Mouse (Mus musculus) layer of hippocampus, adult 9-10 months (tissue): ENCODE measurements around the gene Agap1.
A peak's percentile ranks its signal among the peaks of the same experiment; 100 is the strongest.
"Not testable (repeated sequence)": the region's sequence is repeated elsewhere in the genome, so short reads cannot be mapped to it uniquely, and the experiment has no call there.

Experiments used
- DNase-seq: peaks from one replicate; pipeline ENCODE4 v3.0.0; 2022; ENCODE audit warnings: low spot score

The Agap1 gene

DNA sequence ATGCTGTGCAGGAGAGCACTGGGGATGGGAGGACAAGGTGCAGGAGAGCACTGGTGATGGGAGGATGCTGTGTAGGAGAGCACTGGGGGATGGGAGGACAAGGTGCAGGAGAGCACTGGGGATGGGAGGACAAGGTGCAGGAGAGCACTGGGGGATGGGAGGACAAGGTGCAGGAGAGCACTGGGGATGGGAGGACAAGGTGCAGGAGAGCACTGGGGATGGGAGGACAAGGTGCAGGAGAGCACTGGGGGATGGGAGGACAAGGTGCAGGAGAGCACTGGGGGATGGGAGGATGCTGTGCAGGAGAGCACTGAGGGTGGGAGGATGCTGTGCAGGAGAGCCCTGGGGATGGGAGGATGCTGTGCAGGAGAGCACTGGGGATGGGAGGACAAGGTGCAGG is 47.3 kb downstream of the Agap1 start:
- not testable (repeated sequence) for DNase-seq

DNA sequence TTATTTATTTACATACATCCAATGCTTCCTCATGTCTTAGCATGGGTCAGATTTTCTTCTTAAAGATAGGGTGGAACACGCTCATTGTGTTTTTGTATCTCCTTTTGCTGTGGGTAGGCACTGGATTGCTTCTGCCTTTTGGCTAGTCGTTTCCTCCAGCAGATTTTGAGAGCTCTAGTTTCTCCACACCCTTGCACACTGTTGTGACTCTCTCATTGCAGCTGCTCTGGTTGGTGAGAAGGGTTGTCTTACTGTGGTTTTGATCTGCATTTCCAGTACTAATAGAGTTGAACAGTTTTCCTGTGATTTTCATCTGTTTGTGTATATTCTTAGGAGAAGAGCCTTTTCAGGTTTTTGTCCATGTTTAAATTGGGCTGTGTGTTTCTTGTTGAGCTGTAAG is 54.6 kb downstream of the Agap1 start:
- no peak for DNase-seq

DNA sequence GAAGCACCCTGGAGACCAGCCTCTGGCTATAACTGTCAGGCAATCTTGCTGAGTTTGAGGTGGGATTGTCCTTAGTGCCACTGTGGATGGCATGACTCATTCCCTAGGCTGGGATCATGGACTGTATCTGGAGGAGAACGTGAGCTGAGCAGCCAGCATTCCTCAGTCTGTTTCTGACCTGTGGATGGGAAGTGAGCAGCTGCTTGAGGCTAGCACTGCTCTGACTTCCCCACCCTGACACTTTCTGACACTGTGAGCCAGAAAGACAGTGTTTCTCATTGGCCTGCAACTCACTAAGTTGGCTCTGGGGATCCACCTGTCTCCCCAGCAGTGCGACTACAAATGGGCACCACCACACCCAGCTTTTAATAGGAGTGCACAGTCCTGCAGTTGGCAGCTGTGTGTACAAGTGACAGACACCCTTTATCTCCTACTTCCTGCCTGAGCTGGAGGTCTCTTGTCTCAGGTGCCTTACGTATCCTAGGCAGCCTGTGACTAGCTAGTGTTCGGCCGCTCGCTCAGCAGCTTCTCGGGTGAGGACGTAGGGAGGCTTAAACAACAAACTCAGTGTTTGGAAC is 55.2 kb downstream of the Agap1 start:
- DNase-seq, result no peak

DNA sequence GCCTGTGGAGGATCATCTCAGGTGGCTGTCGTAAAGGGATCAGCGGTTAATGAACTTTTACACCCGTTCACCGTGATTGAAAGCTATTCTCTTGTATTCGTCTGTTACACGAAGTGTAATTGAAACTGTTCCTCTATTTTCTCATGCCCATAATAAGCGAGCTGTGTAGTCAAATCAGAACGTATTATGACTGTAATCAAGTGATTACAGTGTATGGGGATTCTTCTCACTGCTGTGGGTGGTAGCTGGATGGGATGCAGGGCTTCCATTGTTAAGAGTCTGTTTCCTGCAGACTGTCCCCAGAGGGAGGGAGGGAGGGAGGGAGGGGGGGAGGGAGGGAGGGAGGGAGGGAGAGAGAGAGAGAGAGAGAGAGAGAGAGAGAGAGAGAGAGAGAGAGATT is 56.1 kb downstream of the Agap1 start:
- DNase-seq, result no peak

DNA sequence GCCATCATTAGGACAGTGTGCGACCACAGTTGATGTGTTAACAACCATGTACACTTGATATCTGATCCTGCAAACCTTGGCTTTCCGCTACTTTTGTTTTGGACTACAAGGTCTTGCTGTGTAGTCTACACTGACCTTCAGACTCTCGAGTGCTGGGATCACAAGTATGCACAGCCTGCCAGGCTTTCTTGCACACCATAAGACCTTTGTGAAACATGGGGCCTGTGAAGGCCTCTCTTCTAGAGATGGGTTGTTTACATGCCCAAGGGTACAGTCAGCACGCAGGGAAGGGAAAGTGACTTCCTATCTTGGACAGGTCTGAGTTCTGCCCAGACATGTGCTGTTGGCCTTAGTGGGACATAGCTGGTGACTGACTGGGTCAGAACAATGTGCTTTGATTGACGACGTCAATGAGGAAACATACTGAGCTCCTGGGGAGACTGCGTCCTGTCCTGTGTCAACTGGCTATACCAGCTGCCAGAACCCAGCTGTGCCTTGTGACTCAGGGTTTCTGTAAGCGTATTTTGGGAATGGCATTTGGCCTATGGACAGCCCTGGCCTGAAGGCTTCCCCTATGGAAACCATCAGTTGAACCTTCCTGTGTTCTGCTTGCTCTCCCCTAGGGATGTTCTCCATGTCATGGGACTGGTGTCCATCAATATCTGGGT is 59.1 kb downstream of the Agap1 start:
- DNase-seq, result no peak

DNA sequence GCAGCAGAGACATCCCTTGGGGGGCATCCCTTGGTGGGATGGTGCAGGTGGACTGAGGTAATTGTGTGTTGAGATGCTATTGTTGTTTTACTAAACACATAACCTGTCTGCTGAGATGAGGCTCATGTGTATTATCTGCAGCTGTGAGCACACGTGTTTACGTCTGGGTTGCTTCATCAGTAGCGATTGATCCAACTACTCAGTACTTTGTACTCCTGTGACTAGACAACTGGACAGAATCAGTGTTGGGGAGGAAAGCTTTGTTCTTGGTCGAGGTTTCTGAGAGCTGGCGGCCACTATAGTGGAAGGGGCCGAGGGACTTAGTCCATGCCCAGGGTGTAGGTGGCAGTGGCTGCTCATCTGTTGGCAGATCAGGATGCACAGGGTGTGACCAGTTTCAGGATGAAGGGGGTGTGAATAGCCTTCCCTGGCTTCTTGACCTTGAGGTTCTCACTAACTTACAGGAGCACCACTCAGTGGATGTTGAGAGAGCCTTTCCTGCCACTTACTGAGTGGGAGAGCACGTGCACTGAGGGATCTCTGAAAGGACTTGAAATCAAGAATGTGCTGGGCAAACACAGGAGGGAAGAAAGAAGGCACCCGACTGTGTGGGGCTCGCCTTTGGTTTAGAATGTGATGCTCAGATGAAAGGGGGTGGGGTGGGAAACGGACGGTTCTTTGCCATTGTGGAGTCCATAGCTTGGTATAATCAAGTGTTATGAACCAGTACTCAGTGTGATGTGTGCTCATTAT is 61.4 kb downstream of the Agap1 start:
- no peak for DNase-seq

DNA sequence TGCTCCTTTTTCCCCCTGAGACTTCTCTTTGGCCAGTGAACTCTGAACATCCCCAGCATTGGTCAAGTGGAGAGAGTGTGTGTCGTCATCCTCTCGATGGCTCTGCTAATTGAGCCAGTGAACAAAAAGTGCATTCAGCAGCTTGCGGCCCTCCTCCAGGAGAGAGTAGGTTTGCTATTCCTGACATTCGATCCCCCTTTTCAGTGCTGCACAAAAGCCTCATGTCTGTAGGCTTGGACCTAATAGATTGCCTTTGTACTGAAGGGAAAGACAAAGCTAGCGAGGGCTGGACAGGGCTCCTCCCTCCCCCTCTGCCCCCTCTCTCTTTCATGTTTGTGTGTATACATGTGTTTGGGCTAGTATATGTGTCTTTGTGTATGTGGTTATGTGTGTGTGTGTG is 63.2 kb downstream of the Agap1 start:
- DNase-seq, result no peak

DNA sequence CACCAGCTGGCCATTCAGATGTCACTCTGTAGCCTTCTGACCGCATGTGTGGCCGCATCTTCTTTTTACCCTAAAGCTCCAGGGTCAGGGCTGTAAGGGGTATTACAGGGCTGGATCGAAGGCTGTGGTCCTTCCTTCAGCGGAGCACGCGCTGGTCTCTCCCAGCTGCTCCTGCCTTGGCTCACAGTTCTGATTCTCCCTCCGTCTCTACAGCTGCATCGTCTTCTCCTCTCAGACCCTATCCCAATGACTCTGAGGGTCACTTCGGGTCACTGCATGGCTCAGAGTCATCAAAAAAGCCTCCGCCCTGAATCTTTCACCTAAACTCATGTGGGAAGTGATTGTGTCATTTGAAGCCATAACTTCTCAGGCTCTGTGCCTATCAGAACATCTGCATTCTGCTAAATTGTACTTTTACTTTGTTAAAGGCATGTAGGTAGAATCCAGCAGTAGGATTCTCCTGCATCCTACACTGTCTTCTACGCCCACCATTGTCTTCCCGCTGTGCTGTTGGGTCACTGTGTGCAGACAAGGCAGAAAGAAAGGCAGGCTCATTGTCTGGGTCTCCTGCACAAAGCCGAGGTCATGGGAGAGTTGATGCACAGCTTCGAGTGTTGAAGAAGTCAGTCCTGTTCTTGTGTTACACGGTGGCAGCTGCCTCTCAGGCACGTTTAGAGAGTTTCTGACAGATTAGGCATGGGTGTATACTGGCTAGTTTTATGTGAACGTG is 65.5 kb downstream of the Agap1 start:
- no peak for DNase-seq

DNA sequence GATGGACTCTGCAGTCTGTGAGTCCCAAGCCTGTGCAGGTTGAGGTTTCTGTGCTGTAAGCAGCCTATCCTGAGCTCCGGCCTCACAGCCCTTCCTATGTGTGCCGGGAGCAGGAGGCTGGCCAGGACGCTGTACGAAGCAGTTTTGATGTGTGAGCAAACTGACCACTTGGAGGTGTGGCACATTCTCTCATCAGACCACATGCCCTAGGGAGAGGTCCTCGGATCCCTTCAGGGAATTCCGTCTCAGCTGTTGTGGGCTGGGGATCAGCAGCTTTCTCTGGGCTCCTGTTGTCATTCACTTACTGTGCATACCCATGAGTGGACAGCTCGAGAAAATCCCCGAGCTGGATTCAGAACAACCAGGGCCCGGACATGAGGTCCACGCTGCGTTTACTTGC is 66.8 kb downstream of the Agap1 start:
- DNase-seq, result no peak

DNA sequence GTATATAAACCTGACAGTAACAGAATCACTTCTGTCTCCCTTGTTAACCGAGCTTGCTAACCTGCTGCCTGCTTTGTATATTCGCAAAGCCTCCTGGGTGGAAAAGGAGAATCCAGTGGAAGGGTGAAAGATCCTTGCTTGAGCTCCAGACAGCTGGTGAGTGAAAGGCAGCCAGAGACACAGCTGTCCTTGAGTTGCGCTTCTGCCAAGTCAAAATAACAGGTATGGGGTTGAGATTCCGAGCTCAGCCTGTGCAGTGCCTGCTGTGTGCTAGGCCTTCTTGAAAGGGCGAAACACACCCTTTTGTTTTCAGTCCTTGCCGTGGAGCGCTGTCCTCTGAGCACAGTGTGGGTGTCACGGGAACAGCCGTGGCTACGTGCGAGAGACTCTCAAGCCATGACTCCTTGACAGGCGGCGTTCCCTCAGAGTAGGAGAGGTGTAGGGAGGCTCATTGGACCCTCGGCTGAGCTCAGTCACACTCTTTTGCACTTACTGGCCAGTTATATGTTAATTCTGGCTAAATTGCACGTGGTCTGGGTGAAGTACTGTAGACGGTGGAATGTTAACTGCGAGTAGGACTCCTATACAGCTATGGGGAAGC is 67.4 kb downstream of the Agap1 start:
- DNase-seq, result no peak

DNA sequence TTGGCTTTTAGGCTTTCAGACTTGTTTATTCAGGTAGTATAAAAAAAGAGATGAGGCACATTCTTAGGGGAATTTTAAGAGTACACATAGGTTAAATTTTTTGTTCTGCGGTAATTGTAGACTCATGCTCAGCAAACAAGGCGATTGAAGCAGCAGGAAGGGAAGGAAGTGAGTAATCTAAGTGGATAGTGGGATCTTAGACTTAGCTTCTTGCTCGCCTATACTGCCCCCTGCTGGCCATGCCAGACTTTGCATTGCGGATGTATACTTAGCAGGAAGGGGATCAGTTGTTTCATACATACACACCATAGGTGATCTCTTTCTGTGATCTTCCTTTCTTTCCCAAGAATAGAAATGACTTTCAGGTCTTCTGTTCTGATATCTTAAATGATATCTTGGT is 69.8 kb downstream of the Agap1 start:
- DNase-seq, result peak; percentile 93

DNA sequence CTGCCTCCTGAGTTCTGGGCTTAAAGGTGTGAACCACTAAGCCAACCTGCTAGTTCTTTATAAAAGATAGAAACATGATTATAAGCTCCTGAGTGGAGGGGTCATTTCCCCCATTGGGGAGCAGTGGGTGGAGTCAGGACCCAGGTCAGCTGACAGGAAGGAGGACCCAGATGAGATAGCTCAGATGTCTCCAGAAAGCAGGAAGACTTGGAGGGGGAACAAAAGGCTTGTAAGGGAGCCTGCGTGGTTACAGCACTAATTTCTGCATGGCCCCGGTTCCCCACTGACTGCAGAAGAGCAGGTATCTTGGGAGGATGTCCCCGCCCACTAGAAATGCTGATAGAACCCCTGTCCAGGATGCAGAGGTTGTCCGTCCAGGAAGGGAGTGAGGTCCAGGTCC is 70.4 kb downstream of the Agap1 start:
- no peak for DNase-seq

DNA sequence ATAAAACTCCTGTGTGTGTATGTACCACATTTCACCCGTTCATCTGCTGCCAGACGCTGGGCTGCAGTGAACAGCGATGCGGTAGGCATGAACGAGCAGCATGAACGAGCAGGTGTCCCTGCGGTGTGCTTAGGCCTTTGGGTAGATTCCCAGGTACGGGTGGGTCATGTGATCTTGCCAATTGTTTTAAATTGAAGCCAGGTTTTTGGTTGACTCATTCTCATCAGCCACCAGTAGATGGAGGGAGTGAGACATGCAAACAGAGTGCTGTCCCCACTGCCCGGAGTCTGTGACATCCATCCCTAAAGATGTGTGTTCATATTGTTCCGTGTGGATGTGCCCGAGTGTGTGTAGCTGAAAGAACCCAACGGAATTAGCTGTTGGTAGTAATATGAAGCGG is 71.2 kb downstream of the Agap1 start:
- DNase-seq, result peak; percentile 73

DNA sequence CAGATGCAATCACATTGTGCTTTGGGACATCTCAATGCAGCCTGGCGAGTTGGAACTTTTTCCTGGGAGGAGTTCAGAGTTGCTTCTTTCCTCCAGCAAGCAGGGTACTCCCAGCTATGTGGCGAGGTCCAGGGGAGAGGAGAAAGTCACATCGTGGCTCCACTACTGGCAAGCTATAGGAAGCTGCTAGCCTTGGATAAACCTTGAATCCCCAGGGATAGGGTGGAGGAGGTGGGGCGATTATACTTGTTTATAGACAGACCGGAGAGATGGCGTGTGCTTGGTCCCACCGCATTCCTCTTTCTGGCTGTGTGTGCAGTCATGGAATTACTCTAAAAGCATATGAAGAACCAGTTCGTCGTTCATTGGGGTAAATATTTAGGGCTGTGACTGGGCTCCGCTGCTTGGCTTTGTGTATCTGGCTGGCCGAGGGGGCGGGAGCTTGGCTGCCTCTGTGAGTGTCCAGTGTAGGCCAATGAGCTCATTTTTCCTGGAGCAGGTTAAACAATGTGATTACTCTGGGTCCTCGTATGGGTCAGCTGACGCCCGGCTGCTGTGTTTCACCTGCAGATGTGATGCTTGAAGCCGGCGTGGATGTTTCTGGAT is 74.2 kb downstream of the Agap1 start:
- DNase-seq, result no peak

DNA sequence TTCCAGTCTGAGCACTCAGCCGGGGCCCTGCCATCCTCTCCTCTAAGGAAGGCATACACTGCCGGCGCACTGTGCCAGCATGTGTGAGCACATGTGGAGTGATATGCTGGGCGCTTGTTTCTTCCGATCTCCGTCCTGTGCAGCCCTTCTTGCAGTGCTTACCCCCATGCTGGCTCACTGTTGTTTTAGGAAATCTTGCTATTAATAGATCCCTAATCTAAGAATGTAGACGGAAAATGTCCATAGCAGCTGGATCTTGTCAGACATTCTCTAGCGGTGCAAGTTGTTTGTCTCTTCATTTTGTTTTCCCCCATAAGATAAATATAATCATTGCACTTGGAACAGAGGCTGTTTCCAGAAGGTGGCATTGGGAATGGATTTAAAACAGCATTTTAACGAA is 79.1 kb downstream of the Agap1 start:
- no peak for DNase-seq

DNA sequence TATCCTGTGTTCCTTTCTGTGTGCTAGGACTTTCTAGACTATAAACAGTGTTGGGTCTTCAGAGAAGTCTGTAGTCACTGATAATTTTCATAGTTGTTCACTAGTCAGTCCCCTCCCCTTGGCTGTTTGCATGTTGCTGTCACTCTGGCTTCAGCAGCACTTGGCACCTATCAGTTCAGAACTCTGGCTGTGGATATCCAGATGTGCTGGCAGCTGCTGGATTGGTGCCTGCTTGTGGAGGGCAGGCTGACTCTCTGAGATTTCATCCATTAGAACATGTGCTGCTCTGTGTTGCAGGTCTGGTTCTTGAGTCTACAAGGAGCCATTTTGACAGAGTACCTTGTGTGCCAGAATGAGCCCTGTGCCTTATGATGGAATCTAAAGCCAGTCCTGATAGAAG is 80.6 kb downstream of the Agap1 start:
- no peak for DNase-seq

DNA sequence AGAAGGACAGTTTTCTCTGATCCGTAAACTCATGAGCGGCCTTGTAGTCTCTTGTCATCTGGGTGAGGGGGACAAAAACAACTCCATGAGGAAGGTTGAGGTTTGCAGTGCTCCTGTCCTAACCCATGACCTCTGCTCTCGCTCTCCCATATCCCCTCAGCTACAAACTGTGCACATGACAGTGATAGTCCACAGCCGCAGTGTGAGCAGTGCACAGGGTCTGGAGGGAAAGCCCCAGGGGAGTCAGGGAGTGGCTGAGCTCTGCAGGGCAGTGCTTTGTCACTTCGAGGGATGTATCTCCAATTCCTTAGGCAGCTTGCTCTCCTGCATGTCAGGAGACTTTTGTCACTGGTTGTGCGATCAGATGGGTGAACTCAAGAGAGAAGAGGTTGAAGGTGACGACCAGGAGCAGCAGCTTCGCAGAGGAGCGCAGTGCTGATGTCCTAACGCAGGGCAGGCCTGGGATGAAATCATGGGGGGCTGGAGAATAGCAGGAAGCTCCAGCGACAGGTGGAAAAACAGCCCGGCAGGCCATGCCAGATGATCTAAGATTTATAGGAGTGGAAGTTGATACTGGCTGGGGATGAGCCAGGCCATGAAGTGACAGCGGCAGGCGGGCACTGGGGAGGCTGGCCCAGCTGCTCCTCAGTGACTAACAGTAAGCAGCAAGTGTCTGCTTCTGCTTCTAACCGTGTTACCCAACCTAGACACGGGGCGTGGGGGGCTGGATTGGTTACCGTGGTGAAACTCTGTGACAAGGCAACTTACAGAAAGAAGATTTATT is 83.7 kb downstream of the Agap1 start:
- no peak for DNase-seq

DNA sequence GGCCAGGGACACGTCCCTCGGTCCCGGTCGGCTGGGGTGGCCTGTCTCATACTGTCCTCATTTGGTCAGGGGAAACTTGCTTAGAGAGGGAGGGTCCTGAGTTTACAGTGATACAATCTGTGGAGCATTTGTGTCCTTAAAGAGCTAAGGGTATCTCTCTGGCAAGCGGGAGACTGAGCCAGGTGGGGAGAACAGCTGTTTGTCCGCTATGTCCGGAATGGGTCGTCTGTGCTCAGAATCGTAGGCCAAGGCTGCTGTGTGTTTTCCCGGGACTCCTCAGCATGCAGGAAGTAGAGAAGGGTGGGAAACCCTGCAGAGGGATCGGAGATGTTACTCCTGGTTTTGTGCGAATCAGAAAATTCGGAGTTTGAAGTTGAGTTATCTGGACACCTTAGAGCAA is 84.5 kb downstream of the Agap1 start:
- DNase-seq, result no peak

DNA sequence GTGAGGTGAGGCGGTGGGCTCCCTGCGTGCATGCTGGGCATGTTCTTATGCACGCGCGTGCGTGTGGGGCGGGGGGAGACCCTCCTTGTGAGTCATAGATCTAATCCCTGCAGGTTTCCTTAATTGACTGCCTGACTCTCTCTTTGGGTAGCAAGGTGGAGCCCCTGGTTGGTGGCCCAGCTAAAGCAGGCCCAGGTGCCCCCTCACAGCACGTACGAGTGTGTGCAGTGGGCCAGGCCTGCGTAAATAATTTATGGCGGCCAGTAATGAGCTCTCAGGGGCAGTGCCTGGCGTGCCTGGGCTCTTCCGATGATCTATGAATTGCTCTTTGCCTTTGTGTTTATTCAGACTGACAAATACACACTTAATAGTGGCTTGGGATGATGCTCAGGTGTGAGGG is 86.5 kb downstream of the Agap1 start:
- DNase-seq, result no peak

DNA sequence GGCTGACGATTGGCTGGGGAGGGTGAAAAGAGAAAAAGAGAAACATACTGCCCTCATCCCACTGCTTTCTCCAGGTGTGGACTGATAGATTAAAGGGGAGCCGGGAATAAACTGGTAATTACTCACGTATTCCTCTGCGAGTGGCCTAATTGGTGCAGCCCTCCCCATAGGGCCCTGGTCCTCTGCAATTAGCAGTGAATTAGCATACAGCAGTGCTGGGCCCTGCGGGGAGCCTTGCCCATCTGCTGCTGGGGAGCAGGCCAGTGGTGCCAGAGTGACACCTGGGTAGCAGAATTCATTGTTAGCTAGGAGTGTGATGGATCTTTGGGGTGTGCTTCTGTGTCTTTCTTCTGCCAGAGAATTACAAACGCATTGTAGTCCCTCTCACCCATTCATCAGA is 87.9 kb downstream of the Agap1 start:
- no peak for DNase-seq

DNA sequence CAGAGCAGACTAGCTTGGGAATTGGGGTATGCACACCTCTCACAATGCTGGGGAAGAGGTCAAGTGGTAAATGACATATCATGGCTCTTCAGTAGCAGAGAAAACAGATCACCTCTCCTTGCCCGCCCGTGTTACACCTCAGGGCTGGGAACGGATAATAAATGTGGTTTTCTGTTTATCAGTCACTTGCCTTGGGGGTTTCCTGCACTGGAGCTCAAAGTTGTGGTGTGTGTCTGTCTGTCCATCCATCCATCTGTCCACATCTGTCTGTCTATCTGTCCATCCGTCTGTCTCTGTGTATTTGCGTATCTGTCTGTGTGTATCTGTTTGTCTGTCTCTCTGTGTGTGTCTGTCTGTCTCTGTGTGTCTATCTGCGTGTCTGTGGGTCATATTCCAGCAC is 88.7 kb downstream of the Agap1 start:
- no peak for DNase-seq
